Comparison of ENCODE assay signal across 1 mouse cellular context in the genomic region with DNA sequence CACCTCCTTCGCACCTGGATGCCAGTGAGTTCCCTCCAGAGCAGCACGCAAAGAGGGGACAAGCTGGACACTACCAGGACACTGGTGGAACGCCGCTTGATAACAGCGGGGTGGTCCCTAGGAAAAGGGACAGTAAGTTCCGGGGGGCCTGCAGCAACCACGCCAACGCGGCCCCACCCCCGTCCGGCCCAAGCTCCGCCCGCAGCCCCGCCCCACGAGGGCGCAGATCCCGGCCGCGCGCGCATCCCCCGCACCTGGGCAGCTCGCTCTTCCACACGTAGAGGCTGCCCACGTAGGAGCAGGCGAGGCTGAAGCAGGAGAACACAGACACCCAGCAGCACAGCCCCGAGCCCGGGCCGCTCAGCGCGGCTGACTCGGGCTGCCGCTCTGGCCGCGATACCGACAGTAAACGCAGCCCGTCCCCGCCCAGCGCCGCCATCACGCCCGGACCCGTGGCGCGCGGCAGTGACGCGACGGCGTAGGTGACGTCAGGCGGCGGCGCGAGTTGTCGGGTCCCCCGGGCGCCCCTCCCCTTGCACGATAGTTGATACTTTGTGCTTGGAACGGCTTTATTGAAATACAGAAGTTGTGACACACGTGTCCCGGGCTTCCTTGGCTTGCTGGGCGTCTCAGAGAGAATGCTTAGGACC.
TF ChIP-seq lines count a peak whose summit lies in the region.

Rce1 (minus strand) TSS at position 463 of the 650 bp plus-strand sequence.

TF ChIP-seq in MEL, 35 proteins besides CTCF, POLR2A, EP300 and RAD21 (continued from another document):
- no peak for TF ChIP-seq USF2 (IDR thresholded peaks at IDR 0.05; ENCODE audit: borderline replicate concordance in 1 of 2, insufficient read depth in 1 of 2, low read depth in 1 of 2, low read length in 2 of 2)
- peak; percentile 99 for TF ChIP-seq MXI1 (IDR thresholded peaks at IDR 0.05; ENCODE audit: low read depth, low read length)
- peak; percentile 59 for TF ChIP-seq NRF1 (IDR thresholded peaks at IDR 0.05; ENCODE audit: insufficient read depth, low read depth, low read length, poor library complexity, severe bottlenecking)
TF ChIP-seq in MEL: peak in this region for 13.
